Mouse (Mus musculus) sigmoid colon, adult 10 weeks (tissue): Measurements from ENCODE around the gene Eprs. TPM values are rescaled to one million over a fixed set of nuclear protein-coding genes. Genes with fewer than 3 reads are reported as not detected.

Experiments used
- polyA plus RNA-seq: library from polyadenylated mRNA; stranded (reverse); fragments of 350-450 nt; fragmentation: Illumina TruSeq; extraction: RNeasy Lipid Tissue Mini Kit (QIAGEN cat#74804); gene quantifications from one replicate; pipeline ENCODE4 v1.2.3, GENCODE M21; 2014; ENCODE audit warnings: low read depth, low replicate concordance

Gene Eprs
- 63.7 TPM for polyA plus RNA-seq

GRCm38 (mm10) chr1:185362677-185363520 lies at the start of gene Eprs:
Gene Eprs, plus strand, starts transcription at chr1:185363044.

GRCm38 (mm10) chr1:185328721-185329610 lies 33.9 kb upstream of the Eprs start, which contains the start of gene Iars2:
Gene Iars2, minus strand, starts transcription at chr1:185329396.

GRCm38 (mm10) chr1:185331983-185332430 lies 30.8 kb upstream of the Eprs start, which contains the start of gene Bpnt1:
Gene Bpnt1, plus strand, starts transcription at chr1:185332149.

GRCm38 (mm10) chr1:185454575-185454954 lies 91.7 kb downstream of the Eprs start, which contains the start of gene Slc30a10:
Gene Slc30a10, plus strand, starts transcription at chr1:185454848.

Other genes starting within 250 kb of the Eprs start
- gene Rab3gap2, start 158.9 kb upstream of the Eprs start, polyA plus RNA-seq = 26.3 TPM
- gene Iars2, start 33.6 kb upstream of the Eprs start, polyA plus RNA-seq = 36.4 TPM
- gene Bpnt1, start 30.9 kb upstream of the Eprs start, polyA plus RNA-seq = 135 TPM
- gene Slc30a10, start 91.8 kb downstream of the Eprs start, polyA plus RNA-seq = 28.5 TPM